Mouse (Mus musculus) lung, postnatal 0 days (tissue): Measurements from ENCODE around the gene Nup153.

ENCODE experiments used
- CTCF ChIP-seq: IDR thresholded peaks from 2 replicates; pipeline ENCODE4 v1.5.1; 2016; ENCODE audit warnings: antibody characterized with exemption, mild to moderate bottlenecking
- EP300 ChIP-seq: IDR thresholded peaks from 2 replicates; pipeline ENCODE4 v1.6.1; 2016; ENCODE audit warnings: antibody characterized with exemption, mild to moderate bottlenecking, control low read depth

- TF ChIP-seq EP300 (no peak), CTCF (no peak)
Observed at GRCm38 (mm10) chr13:46677721-46678120, 50.0 kb downstream of the Nup153 start.
